Mouse (Mus musculus) heart, postnatal 0 days (tissue): ENCODE results near the gene Ifitm6. TPM values are rescaled to one million over a fixed set of nuclear protein-coding genes. Genes with fewer than 3 reads are reported as not detected.

Experiments used
- ATAC-seq: fragments of 200-750 bp; cut with Nextera tagmentation; 2 replicates; pipeline ENCODE4 v1.8.0; 2017; ENCODE audit warnings: low read depth, moderate number of reproducible peaks, moderate library complexity; ENCODE audit not compliant: insufficient read depth
- DNase-seq: peaks from one replicate; pipeline ENCODE4 v3.0.0-alpha.2; 2016; ENCODE audit warnings: low spot score
- H3K27ac ChIP-seq: fragments of 300-500 bp; sonication (generic); 2 replicates; pipeline ENCODE4 v1.5.1; 2014; ENCODE audit warnings: low read depth, mild to moderate bottlenecking
- H3K27me3 ChIP-seq: fragments of 300-500 bp; sonication (generic); 2 replicates; pipeline ENCODE4 v1.6.1; 2014; ENCODE audit warnings: low read length, mixed read lengths; ENCODE audit not compliant: control insufficient read depth, insufficient read depth
- H3K36me3 ChIP-seq: fragments of 300-500 bp; sonication (generic); replicated peaks from 2 replicates; pipeline ENCODE4 v1.6.1; 2014; ENCODE audit warnings: low read length, mixed read lengths; ENCODE audit not compliant: control insufficient read depth, insufficient read depth
- H3K4me1 ChIP-seq: fragments of 300-500 bp; sonication (generic); 2 replicates; pipeline ENCODE4 v1.6.1; 2014; ENCODE audit warnings: antibody characterized with exemption; ENCODE audit not compliant: control insufficient read depth, insufficient read depth
- H3K4me2 ChIP-seq: fragments of 300-500 bp; sonication (generic); 2 replicates; pipeline ENCODE4 v1.6.1; 2014; ENCODE audit warnings: low read depth, mild to moderate bottlenecking, low read length, moderate library complexity
- H3K4me3 ChIP-seq: fragments of 300-500 bp; sonication (generic); 2 replicates; pipeline ENCODE4 v1.5.1; 2014; ENCODE audit warnings: low read depth, low read length
- H3K9ac ChIP-seq: fragments of 300-500 bp; sonication (generic); replicated peaks from 2 replicates; pipeline ENCODE4 v1.6.1; 2014; ENCODE audit warnings: low read depth, low read length, mixed read lengths
- H3K9me3 ChIP-seq: fragments of 300-500 bp; sonication (generic); replicated peaks from 2 replicates; pipeline ENCODE4 v1.6.1; 2016; ENCODE audit warnings: low read length; ENCODE audit not compliant: control insufficient read depth
- CTCF ChIP-seq: IDR thresholded peaks from 2 replicates; pipeline ENCODE4 v1.5.1; 2016; ENCODE audit warnings: antibody characterized with exemption, control low read depth, low read depth
- EP300 ChIP-seq: IDR thresholded peaks from 2 replicates; pipeline ENCODE4 v1.6.1; 2016; ENCODE audit warnings: antibody characterized with exemption, low read depth
- WGBS: fragments of 180-500 bp; shearing (Covaris S2); extraction: QIAGEN DNeasy Blood & Tissue Kit; methylation state at CpG from one replicate; pipeline ENCODE4 v1.1.7; 2014; 5-methylcytosine and 5-hydroxymethylcytosine counted together
- polyA plus RNA-seq: library from polyadenylated mRNA; unstranded; fragments of >200 nt; fragmentation: Nextera tagmentation; extraction: Ambion mirVana; gene quantifications from 2 replicates; pipeline ENCODE4 v1.2.1, GENCODE M21; 2015
- total RNA-seq: library from RNA; depleted of rRNA; stranded (reverse); fragments of >200 nt; gene quantifications from 2 replicates; pipeline ENCODE4 v1.2.3, GENCODE M21; 2014; ENCODE audit warnings: low replicate concordance

Ifitm6 gene
- total and polyA plus RNA-seq, 2 experiments from 2014 or later = 0.30 TPM; not detected in 1

GRCm38 (mm10) chr7:141009665-141010064 is 8.1 kb downstream of the Ifitm6 start:
- Histone ChIP-seq H3K4me2 (peak overlapping the region; percentile 61), H3K36me3 (no peaks in the 10 kb centered on the region), H3K27ac (peak overlapping the region; percentile 79), H3K4me1 (peaks cover 14% of the 10 kb centered on the region; the same call in 1 of the 2 replicates), H3K27me3 (no peaks in the 10 kb centered on the region), H3K4me3 (peak overlapping the region; percentile 61), H3K9ac (peak overlapping the region; percentile 60; the same call in 1 of the 2 replicates), H3K9me3 (no peaks in the 10 kb centered on the region)
- 71% methylated on average over 9 of the region's 9 CpGs for WGBS
- no peak for ATAC-seq
- no peak for TF ChIP-seq CTCF
- no peak for TF ChIP-seq EP300
- DNase-seq = no peak

- peak overlapping the region; percentile 60; the same call in 1 of the 2 replicates for H3K9ac ChIP-seq
- peak; percentile 92 for ATAC-seq
- H3K4me3 ChIP-seq = peak overlapping the region; percentile 61
- no peaks in the 10 kb centered on the region for H3K9me3 ChIP-seq
- H3K4me1 ChIP-seq = peaks cover 14% of the 10 kb centered on the region; the same call in 1 of the 2 replicates
- no peaks in the 10 kb centered on the region for H3K27me3 ChIP-seq
- H3K36me3 ChIP-seq = no peaks in the 10 kb centered on the region
- WGBS = 9% methylated on average over 20 of the region's 20 CpGs
- peak; percentile 90 for DNase-seq
- H3K4me2 ChIP-seq = peak overlapping the region; percentile 61
- TF ChIP-seq EP300 (no peak), CTCF (peak; percentile 82)
- H3K27ac ChIP-seq = peak overlapping the region; percentile 79
Measured at GRCm38 (mm10) chr7:141008938-141009660, 8.6 kb downstream of the Ifitm6 start.

- Histone ChIP-seq H3K9me3 (no peaks in the 10 kb centered on the region), H3K4me2 (peak overlapping the region; percentile 61), H3K27me3 (no peaks in the 10 kb centered on the region), H3K27ac (peak overlapping the region; percentile 79; the same call in 1 of the 2 replicates), H3K4me3 (peak overlapping the region; percentile 18; the same call in 1 of the 2 replicates), H3K4me1 (peaks cover 14% of the 10 kb centered on the region; the same call in 1 of the 2 replicates), H3K36me3 (no peaks in the 10 kb centered on the region), H3K9ac (no peak overlapping the region)
- DNase-seq = peak; percentile 39
- ATAC-seq = no peak
- 7% methylated on average over 7 of the region's 7 CpGs for WGBS
- no peak for TF ChIP-seq EP300
- TF ChIP-seq CTCF = no peak; the same call in 1 of the 2 replicates
Measured at GRCm38 (mm10) chr7:141008312-141008761, 9.4 kb downstream of the Ifitm6 start.

- Histone ChIP-seq H3K9me3 (no peaks in the 10 kb centered on the region), H3K36me3 (no peaks in the 10 kb centered on the region), H3K4me1 (peaks cover 14% of the 10 kb centered on the region; the same call in 1 of the 2 replicates), H3K4me2 (no peak overlapping the region), H3K4me3 (no peak overlapping the region), H3K27ac (no peak overlapping the region), H3K27me3 (no peaks in the 10 kb centered on the region), H3K9ac (no peak overlapping the region)
- WGBS = 57% methylated on average over 5 of the region's 5 CpGs
- ATAC-seq (no peak), DNase-seq (no peak)
- TF ChIP-seq EP300 = no peak
Measured at GRCm38 (mm10) chr7:141006914-141007313, 10.8 kb downstream of the Ifitm6 start.

- no peaks in the 10 kb centered on the region for H3K27me3 ChIP-seq
- no peak overlapping the region for H3K9ac ChIP-seq
- no peak overlapping the region for H3K4me3 ChIP-seq
- H3K4me1 ChIP-seq = peaks cover 14% of the 10 kb centered on the region; the same call in 1 of the 2 replicates
- no peak overlapping the region for H3K4me2 ChIP-seq
- no peaks in the 10 kb centered on the region for H3K36me3 ChIP-seq
- ATAC-seq = no peak
- 82% methylated on average over 6 of the region's 6 CpGs for WGBS
- H3K9me3 ChIP-seq = no peaks in the 10 kb centered on the region
- no peak for DNase-seq
- TF ChIP-seq CTCF = no peak
- no peak for TF ChIP-seq EP300
- no peak overlapping the region for H3K27ac ChIP-seq
Measured at GRCm38 (mm10) chr7:141006446-141006845, 11.3 kb downstream of the Ifitm6 start.
